Mouse (Mus musculus): ENCODE measurements at regions not wholly inside any gene's neighbourhood (a gene's known extent, or its start where the extent isn't known, plus 50 kb on each side); places are given as distances from the start of the nearest gene placed in this dataset.

GRCm38 (mm10) chr14:39678228-39678627 lies 205.3 kb upstream of the Nrg3 start:
- TF ChIP-seq CTCF (IDR thresholded peaks at IDR 0.05; ENCODE audit: borderline replicate concordance, extremely low read depth, insufficient read depth, insufficient read length) (no peak), POLR2A (IDR thresholded peaks at IDR 0.05; ENCODE audit: borderline replicate concordance, extremely low read depth, insufficient read depth, insufficient read length, poor library complexity, severe bottlenecking) (no peak)
